In genomic region chr8:73706857-73707256, GRCm38 (mm10) we compare ENCODE assay signal across 19 mouse cellular contexts.
DNase-seq lines count a peak whose midpoint lies in the region; ATAC-seq lines count a peak whose summit lies in the region.
"Had no signal": no experiment of that assay in that cellular context is flagged by ENCODE, and none has a peak within 500 bp of the region (broad histone marks: within the 10 kb centered on the region; RNA-seq: fewer than 3 reads in every experiment).

No protein-coding gene starts in this region.

- H3K4me1 ChIP-seq in limb, embryonic 12.5 days (replicated peaks) = 0 out of 2 replicates have a peak, but pooled peaks cover 4% of the 10 kb centered on the region
- no peaks in the 10 kb centered on the region for H3K4me1 ChIP-seq in limb, embryonic 10.5 days
- no peaks in the 10 kb centered on the region for H3K4me1 ChIP-seq in limb, embryonic 13.5 days

- no peak for DNase-seq in limb, embryonic 10.5 days (ENCODE audit: low spot score)
- DNase-seq in kidney, adult 9 months = no peak
- DNase-seq: adrenal gland, adult 2 months; adrenal gland, adult 8-10 months; adrenal gland, postnatal 10 days; adrenal gland, postnatal 14 days; adrenal gland, postnatal 25 days; adrenal gland, postnatal 36 days; B cell, adult 2 months; cerebellum, adult 11 months; cerebellum, adult 11-12 months; cerebellum, adult 18-20 months had no signal

- peak; percentile 63; the same call in 1 of the 2 replicates for ATAC-seq in limb, embryonic 12.5 days (ENCODE audit: insufficient number of reproducible peaks, insufficient read depth, low FRiP score, low TSS enrichment, low read depth)
- ATAC-seq in limb, embryonic 13.5 days (ENCODE audit: low FRiP score, low read depth) = peak; percentile 51; the same call in 1 of the 2 replicates
- ATAC-seq: activated CD4-positive, CD25-positive, alpha-beta regulatory T cell, adult 4 months; CD4-positive, CD25-positive, alpha-beta regulatory T cell, adult 4 months; Patski had no signal

- no peaks in the 10 kb centered on the region for H3K27me3 ChIP-seq in limb, embryonic 12.5 days
- H3K27me3 ChIP-seq in limb, embryonic 10.5 days (ENCODE audit: low read depth, poor library complexity, severe bottlenecking) = no peaks in the 10 kb centered on the region
- H3K27me3 ChIP-seq in limb, embryonic 13.5 days = no peaks in the 10 kb centered on the region
- H3K27me3 ChIP-seq: CH12.LX, Patski had no signal

- no peak overlapping the region for H3K4me2 ChIP-seq in limb, embryonic 12.5 days
- no peak overlapping the region for H3K4me2 ChIP-seq in limb, embryonic 13.5 days (replicated peaks)

- H3K27ac ChIP-seq in limb, embryonic 12.5 days = no peak overlapping the region
- H3K27ac ChIP-seq in limb, embryonic 10.5 days = no peak overlapping the region
- no peak overlapping the region for H3K27ac ChIP-seq in limb, embryonic 13.5 days

- no peak overlapping the region for H3K9ac ChIP-seq in limb, embryonic 12.5 days (replicated peaks)
- no peak overlapping the region for H3K9ac ChIP-seq in limb, embryonic 13.5 days

- no peaks in the 10 kb centered on the region for H3K9me3 ChIP-seq in limb, embryonic 12.5 days
- H3K9me3 ChIP-seq in limb, embryonic 10.5 days (replicated peaks) = no peaks in the 10 kb centered on the region
- no peaks in the 10 kb centered on the region for H3K9me3 ChIP-seq in limb, embryonic 13.5 days
- H3K9me3 ChIP-seq: G1E had no signal

- no peaks in the 10 kb centered on the region for H3K36me3 ChIP-seq in limb, embryonic 12.5 days
- H3K36me3 ChIP-seq in limb, embryonic 10.5 days = no peaks in the 10 kb centered on the region
- H3K36me3 ChIP-seq in limb, embryonic 13.5 days = no peaks in the 10 kb centered on the region
- H3K36me3 ChIP-seq: G1E had no signal

- H3K4me3 ChIP-seq in limb, embryonic 12.5 days (replicated peaks) = no peak overlapping the region
- H3K4me3 ChIP-seq in limb, embryonic 10.5 days = no peak overlapping the region
- H3K4me3 ChIP-seq in limb, embryonic 13.5 days = no peak overlapping the region
